Mouse (Mus musculus): ENCODE measurements around the gene Lsm11. TPM values are rescaled to one million over a fixed set of nuclear protein-coding genes. Genes with fewer than 3 reads are reported as not detected.

The Lsm11 gene
- polyA plus RNA-seq, 1 experiment: 2.6 TPM

GRCm38 (mm10) chr11:45921480-45921898 is 23.2 kb downstream of the Lsm11 start:
- WGBS: 62% methylated on average over 10 of the region's 10 CpGs
- Histone ChIP-seq H3K27ac (ENCODE audit: control insufficient read depth, insufficient read depth, low read depth, low read length, poor library complexity) (no peak overlapping the region), H3K4me3 (replicated peaks; ENCODE audit: control insufficient read depth, low read depth, low read length) (no peak overlapping the region), H3K4me1 (ENCODE audit: control insufficient read depth, insufficient read depth, low read length) (no peaks in the 10 kb centered on the region)
- no peak for TF ChIP-seq CTCF (IDR thresholded peaks at IDR 0.05; ENCODE audit: control insufficient read depth, insufficient read depth, low read length)

DNA sequence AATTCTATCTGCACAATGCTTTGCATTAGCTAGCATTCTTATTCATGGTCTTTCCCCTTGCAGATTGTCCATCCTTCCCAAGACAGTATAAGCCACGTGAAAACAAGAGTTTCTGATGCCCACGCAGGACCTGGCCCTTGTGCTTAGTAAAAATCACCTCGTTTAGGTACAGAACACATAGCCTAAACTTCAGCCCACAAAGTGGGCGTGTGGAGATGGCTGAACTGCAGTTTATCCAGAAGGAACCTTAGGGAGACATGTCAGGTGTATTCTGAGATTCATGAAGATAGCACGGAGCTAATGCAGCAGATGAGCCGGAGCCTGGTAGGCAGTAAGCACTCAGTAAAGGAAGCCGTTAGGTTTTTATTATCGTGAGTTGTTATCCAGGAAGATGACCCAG is 23.7 kb downstream of the Lsm11 start:
- TF ChIP-seq POLR2A (IDR thresholded peaks at IDR 0.05; ENCODE audit: borderline replicate concordance, control insufficient read depth, low read depth, low read length): no peak
- TF ChIP-seq CTCF (IDR thresholded peaks at IDR 0.05; ENCODE audit: control insufficient read depth, insufficient read depth, low read length): no peak
- no peak overlapping the region for H3K27ac ChIP-seq (ENCODE audit: control insufficient read depth, insufficient read depth, low read depth, low read length, poor library complexity)
- H3K4me3 ChIP-seq (replicated peaks; ENCODE audit: control insufficient read depth, low read depth, low read length): no peak overlapping the region
- no peaks in the 10 kb centered on the region for H3K4me1 ChIP-seq (ENCODE audit: control insufficient read depth, insufficient read depth, low read length)
- WGBS: 76% methylated on average over 8 of the region's 8 CpGs

- no peak overlapping the region for H3K4me3 ChIP-seq (replicated peaks; ENCODE audit: control insufficient read depth, low read depth, low read length)
- WGBS: 84% methylated on average over 4 of the region's 4 CpGs
- no peak overlapping the region for H3K27ac ChIP-seq (ENCODE audit: control insufficient read depth, insufficient read depth, low read depth, low read length, poor library complexity)
- no peak for TF ChIP-seq CTCF (IDR thresholded peaks at IDR 0.05; ENCODE audit: control insufficient read depth, insufficient read depth, low read length)
- no peaks in the 10 kb centered on the region for H3K4me1 ChIP-seq (ENCODE audit: control insufficient read depth, insufficient read depth, low read length)
Observed at GRCm38 (mm10) chr11:45918836-45919235, 25.9 kb downstream of the Lsm11 start.

- 86% methylated on average over 6 of the region's 6 CpGs for WGBS
- no peak for TF ChIP-seq POLR2A (IDR thresholded peaks at IDR 0.05; ENCODE audit: borderline replicate concordance, control insufficient read depth, low read depth, low read length)
- TF ChIP-seq CTCF (IDR thresholded peaks at IDR 0.05; ENCODE audit: control insufficient read depth, insufficient read depth, low read length): no peak
- no peaks in the 10 kb centered on the region for H3K4me1 ChIP-seq (ENCODE audit: control insufficient read depth, insufficient read depth, low read length)
Observed at GRCm38 (mm10) chr11:45918018-45918417, 26.7 kb downstream of the Lsm11 start.

GRCm38 (mm10) chr11:45916196-45916595 is 28.5 kb downstream of the Lsm11 start:
- WGBS: 84% methylated on average over 10 of the region's 10 CpGs
- H3K27ac ChIP-seq (ENCODE audit: control insufficient read depth, insufficient read depth, low read depth, low read length, poor library complexity): no peak overlapping the region
- TF ChIP-seq CTCF (IDR thresholded peaks at IDR 0.05; ENCODE audit: control insufficient read depth, insufficient read depth, low read length) (no peak), POLR2A (IDR thresholded peaks at IDR 0.05; ENCODE audit: borderline replicate concordance, control insufficient read depth, low read depth, low read length) (no peak)
- no peak overlapping the region for H3K4me3 ChIP-seq (replicated peaks; ENCODE audit: control insufficient read depth, low read depth, low read length)
- H3K4me1 ChIP-seq (ENCODE audit: control insufficient read depth, insufficient read depth, low read length): no peaks in the 10 kb centered on the region

More at GRCm38 (mm10) chr11:45918018-45918417, 26.7 kb downstream of the Lsm11 start:
- Histone ChIP-seq H3K27ac (ENCODE audit: control insufficient read depth, insufficient read depth, low read depth, low read length, poor library complexity) (no peak overlapping the region), H3K4me3 (replicated peaks; ENCODE audit: control insufficient read depth, low read depth, low read length) (no peak overlapping the region)

- 93% methylated on average over 5 of the region's 5 CpGs for WGBS
- H3K4me1 ChIP-seq (ENCODE audit: control insufficient read depth, insufficient read depth, low read length): no peaks in the 10 kb centered on the region
- TF ChIP-seq CTCF (IDR thresholded peaks at IDR 0.05; ENCODE audit: control insufficient read depth, insufficient read depth, low read length) (no peak), POLR2A (IDR thresholded peaks at IDR 0.05; ENCODE audit: borderline replicate concordance, control insufficient read depth, low read depth, low read length) (no peak)
- no peak overlapping the region for H3K4me3 ChIP-seq (replicated peaks; ENCODE audit: control insufficient read depth, low read depth, low read length)
- no peak overlapping the region for H3K27ac ChIP-seq (ENCODE audit: control insufficient read depth, insufficient read depth, low read depth, low read length, poor library complexity)
Observed at GRCm38 (mm10) chr11:45910701-45911100, 34.0 kb downstream of the Lsm11 start.

- Histone ChIP-seq H3K27ac (ENCODE audit: control insufficient read depth, insufficient read depth, low read depth, low read length, poor library complexity) (no peak overlapping the region), H3K4me3 (replicated peaks; ENCODE audit: control insufficient read depth, low read depth, low read length) (no peak overlapping the region), H3K4me1 (ENCODE audit: control insufficient read depth, insufficient read depth, low read length) (no peaks in the 10 kb centered on the region)
- no peak for TF ChIP-seq CTCF (IDR thresholded peaks at IDR 0.05; ENCODE audit: control insufficient read depth, insufficient read depth, low read length)
- TF ChIP-seq POLR2A (IDR thresholded peaks at IDR 0.05; ENCODE audit: borderline replicate concordance, control insufficient read depth, low read depth, low read length): no peak
- 94% methylated on average over 7 of the region's 7 CpGs for WGBS
Observed at GRCm38 (mm10) chr11:45908894-45909293, 35.8 kb downstream of the Lsm11 start.

DNA sequence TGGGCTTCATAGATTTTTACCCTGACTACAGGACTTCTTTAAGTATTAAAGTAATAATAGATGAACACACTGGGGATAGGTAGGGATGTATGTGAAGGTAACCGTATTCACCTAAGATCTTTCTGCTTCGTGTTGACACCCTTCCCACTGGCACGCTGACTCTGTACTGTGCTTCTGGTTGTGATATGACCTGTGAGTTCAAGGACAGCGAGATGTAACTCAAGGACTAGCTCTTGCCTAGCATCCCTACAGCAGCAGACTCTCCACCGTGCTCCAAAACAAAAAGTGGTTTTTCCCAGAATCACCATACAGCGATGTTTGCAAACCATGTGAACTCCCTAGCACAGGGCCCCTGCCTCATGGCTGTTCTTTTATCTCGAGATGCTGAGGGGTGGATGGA is 36.7 kb downstream of the Lsm11 start:
- no peak for TF ChIP-seq CTCF (IDR thresholded peaks at IDR 0.05; ENCODE audit: control insufficient read depth, insufficient read depth, low read length)
- TF ChIP-seq POLR2A (IDR thresholded peaks at IDR 0.05; ENCODE audit: borderline replicate concordance, control insufficient read depth, low read depth, low read length): no peak
- Histone ChIP-seq H3K4me1 (ENCODE audit: control insufficient read depth, insufficient read depth, low read length) (no peaks in the 10 kb centered on the region), H3K27ac (ENCODE audit: control insufficient read depth, insufficient read depth, low read depth, low read length, poor library complexity) (no peak overlapping the region), H3K4me3 (replicated peaks; ENCODE audit: control insufficient read depth, low read depth, low read length) (no peak overlapping the region)
- 92% methylated on average over 7 of the region's 7 CpGs for WGBS

DNA sequence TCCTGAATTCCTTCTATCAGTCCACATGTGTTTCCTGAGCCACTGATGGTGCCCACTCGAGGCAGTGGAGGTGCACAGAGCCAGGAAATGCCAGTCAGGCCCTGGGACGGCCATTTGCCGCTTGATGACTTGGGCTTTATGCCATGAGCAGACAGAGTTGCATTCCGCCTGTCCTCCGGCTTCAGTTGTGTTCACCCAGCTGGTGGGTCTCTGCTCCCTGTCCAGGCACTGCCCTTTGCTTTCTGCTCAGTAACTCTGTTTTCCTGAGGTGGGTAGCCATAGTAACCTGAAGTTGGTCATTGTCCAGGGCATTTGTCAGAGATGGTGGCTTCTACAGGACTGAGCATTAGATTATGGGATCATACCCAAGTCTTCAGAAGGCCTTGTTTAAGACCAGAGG is 37.4 kb downstream of the Lsm11 start:
- 78% methylated on average over 5 of the region's 5 CpGs for WGBS
- TF ChIP-seq CTCF (IDR thresholded peaks at IDR 0.05; ENCODE audit: control insufficient read depth, insufficient read depth, low read length): no peak
- TF ChIP-seq POLR2A (IDR thresholded peaks at IDR 0.05; ENCODE audit: borderline replicate concordance, control insufficient read depth, low read depth, low read length): no peak
- H3K27ac ChIP-seq (ENCODE audit: control insufficient read depth, insufficient read depth, low read depth, low read length, poor library complexity): no peak overlapping the region

More for the DNA sequence above, 37.4 kb downstream of the Lsm11 start:
- Histone ChIP-seq H3K4me1 (ENCODE audit: control insufficient read depth, insufficient read depth, low read length) (no peaks in the 10 kb centered on the region), H3K4me3 (replicated peaks; ENCODE audit: control insufficient read depth, low read depth, low read length) (no peak overlapping the region)

Data from bone marrow, adult 2 months (tissue).